Mouse (Mus musculus): ENCODE results near the gene Hspe1.

The Hspe1 gene

DNA sequence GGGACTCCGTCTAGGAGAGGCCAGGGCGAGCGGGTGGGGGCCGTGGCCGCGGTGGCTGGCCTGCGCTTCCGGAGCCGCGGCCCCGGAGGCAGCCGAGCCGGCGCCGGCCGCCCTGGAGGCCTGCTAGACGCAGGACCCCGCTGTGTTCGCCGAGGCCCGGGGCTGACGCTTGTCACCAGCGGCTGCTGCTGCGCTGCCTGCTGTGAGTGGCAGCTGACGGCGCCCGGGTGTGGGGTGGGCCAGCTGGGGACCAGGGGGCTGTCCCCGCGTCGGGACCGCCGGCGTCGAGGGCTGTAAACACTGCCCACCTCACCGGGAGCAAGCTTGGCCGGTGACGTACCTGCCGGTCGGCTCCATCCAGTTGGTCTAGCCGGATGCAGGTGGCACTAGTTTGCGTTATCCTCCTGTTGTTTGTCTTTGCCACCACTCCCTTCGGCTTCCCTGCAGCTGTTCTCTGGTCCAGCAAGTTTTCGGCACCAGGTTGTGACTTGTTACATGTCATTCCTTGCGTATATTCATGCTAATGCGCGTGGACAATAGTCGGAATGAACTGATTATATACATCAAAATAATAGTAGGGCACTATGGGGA lies 43.6 kb downstream of the Hspe1 start:
- in situ Hi-C loops (cut with MboI; ENCODE audit: unreplicated experiment in 2 of 2), result no loop called here

- in situ Hi-C loops (cut with MboI; ENCODE audit: unreplicated experiment in 2 of 2), result no loop called here
Observed at GRCm38 (mm10) chr1:55132308-55132707, 44.4 kb downstream of the Hspe1 start.

- in situ Hi-C loops (cut with MboI; ENCODE audit: unreplicated experiment in 2 of 2), result no loop called here
Observed at GRCm38 (mm10) chr1:55133173-55133572, 45.2 kb downstream of the Hspe1 start.

DNA sequence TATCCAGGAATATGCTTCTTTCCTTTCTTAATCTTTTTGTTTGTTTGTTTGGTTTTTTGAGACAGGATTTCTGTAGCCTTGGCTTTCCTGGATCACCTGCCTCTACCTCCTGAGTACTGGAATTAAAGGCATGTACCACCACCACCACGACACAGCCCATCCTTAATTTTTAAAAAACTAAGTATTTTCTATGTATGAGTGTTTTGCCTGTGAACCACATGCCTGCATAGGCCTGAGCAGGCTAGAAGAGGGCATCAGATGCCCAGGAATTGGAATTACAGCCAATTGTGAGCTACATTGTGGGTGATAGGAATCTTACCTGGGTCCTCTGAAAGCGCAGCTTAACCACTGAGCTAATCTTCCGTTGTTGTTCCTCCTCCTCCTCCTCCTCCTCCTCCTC lies 46.4 kb downstream of the Hspe1 start:
- in situ Hi-C loops (cut with MboI; ENCODE audit: unreplicated experiment in 2 of 2), result no loop called here

- in situ Hi-C loops (cut with MboI; ENCODE audit: unreplicated experiment in 2 of 2), result no loop called here
Observed at GRCm38 (mm10) chr1:55135846-55136245, 47.9 kb downstream of the Hspe1 start.
